8 mouse cellular contexts compared by ENCODE assay signal in genomic region chrX:36807360-36808317, GRCm38 (mm10). TPM values are rescaled to one million over a fixed set of nuclear protein-coding genes. Genes with fewer than 3 reads are reported as not detected.
DNase-seq lines count a peak whose midpoint lies in the region; ATAC-seq lines count a peak whose summit lies in the region.

No protein-coding gene starts in this region.

- peak; percentile 75 to 77 for DNase-seq in adrenal gland, adult 18-20 months (ENCODE audit: low spot score in 2 of 2)
- peak; percentile 86 for DNase-seq in embryo, embryonic 10.5 days (ENCODE audit: low spot score)
- peak; percentile 81 for DNase-seq in gastrocnemius, postnatal 10 days
- DNase-seq in left cerebral cortex, postnatal 10 days (ENCODE audit: extremely low spot score in 1 of 2, low spot score in 2 of 2), result peak; percentile 78 to 92
- DNase-seq in right cerebral cortex, postnatal 10 days (ENCODE audit: low spot score in 2 of 2), result peak; percentile 89 to 90
- DNase-seq in urinary bladder, postnatal 14 days (ENCODE audit: low spot score), result peak; percentile 88

- peak; percentile 92 for ATAC-seq in inflammation-experienced regulatory T-cells, adult 6 months
- peak; percentile 93 for ATAC-seq in megakaryocyte progenitor cell, adult 5-6 weeks (replicated peaks; ENCODE audit: poor library complexity)

- intact Hi-C loops in left cerebral cortex, postnatal 10 days (cut with DNase I), result no loop called here

RNA-seq across cellular contexts. Expression of gene Slc25a5, which starts 12.2 kb away (rescaled TPM):
- total RNA-seq in adrenal gland, adult 18-20 months (2021), result 100 to 1,000 TPM; 441 to 551 TPM
- 100 to 1,000 TPM; 217 to 231 TPM for total RNA-seq in gastrocnemius, postnatal 10 days (2021)
- polyA plus RNA-seq in inflammation-experienced regulatory T-cells, adult 6 months (2017; shearing (Covaris generic)), result 1,000 to 10,000 TPM; 1,142 to 1,516 (median 1,275) TPM
- 100 to 1,000 TPM; 328 to 349 TPM for total RNA-seq in left cerebral cortex, postnatal 10 days (2021)
- 1,266 and 1,295 TPM in 2 replicates for total RNA-seq in megakaryocyte progenitor cell, adult 5-6 weeks (2015)
- total RNA-seq in megakaryocyte progenitor cell, adult 5-6 weeks (2017), result 902 and 1,027 TPM in 2 replicates

Comparison
In these comparisons a context has a peak if more than half of its experiments do, and no peak if none do; other contexts are left out.
1. Peak in every context shown above with its lines: DNase-seq and ATAC-seq.